Mouse (Mus musculus) urinary bladder, postnatal 10 days (tissue): Measurements from ENCODE around the gene Sparcl1.

Experiments used
- DNase-seq: peaks from one replicate; pipeline ENCODE4 v3.0.0; 2022; ENCODE audit warnings: low spot score

Gene Sparcl1

GRCm38 (mm10) chr5:104061936-104062772 lies 51.4 kb downstream of the Sparcl1 start:
- DNase-seq, result no peak

DNA sequence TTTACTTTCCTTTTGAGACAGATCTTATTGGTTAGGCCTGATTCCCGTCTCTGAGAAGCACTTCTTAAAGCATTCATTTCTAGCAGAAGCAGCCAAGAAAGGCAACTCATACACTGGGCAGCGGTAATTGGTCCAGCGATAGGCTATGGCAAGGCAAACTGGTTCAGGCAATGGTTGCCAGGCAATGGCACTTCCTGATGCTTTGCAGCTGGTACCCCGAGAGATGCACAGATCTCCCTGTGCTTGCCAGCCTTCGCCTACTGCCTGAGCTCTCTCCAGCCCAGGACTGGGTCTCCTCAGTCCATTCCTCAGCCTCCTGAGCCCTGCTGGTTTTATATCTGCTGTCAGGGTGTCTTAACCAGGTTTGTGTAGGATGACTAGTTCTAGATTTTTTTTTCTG lies 53.1 kb downstream of the Sparcl1 start:
- DNase-seq, result no peak

- DNase-seq, result no peak
Observed at GRCm38 (mm10) chr5:104059628-104060027, 53.9 kb downstream of the Sparcl1 start.

DNA sequence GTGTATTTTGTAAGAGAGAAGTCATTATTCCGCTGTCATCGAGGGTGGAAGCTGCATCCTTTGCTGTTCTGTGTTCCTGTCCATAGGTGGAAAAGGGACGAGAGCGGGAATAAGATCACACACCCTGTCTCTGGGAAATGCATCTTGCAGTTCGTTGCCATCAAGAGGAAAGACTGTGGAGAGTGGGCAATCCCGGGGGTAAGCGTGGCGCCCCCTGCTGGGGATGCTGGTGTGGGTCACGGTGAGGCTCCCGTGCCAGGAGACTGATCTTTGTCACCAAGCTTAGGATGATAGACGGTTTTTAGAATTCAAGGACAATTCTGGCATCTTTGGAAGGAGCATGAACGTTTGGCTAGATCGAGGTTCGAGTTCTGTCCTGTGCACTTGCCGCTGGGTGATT lies 55.5 kb downstream of the Sparcl1 start:
- DNase-seq, result no peak

DNA sequence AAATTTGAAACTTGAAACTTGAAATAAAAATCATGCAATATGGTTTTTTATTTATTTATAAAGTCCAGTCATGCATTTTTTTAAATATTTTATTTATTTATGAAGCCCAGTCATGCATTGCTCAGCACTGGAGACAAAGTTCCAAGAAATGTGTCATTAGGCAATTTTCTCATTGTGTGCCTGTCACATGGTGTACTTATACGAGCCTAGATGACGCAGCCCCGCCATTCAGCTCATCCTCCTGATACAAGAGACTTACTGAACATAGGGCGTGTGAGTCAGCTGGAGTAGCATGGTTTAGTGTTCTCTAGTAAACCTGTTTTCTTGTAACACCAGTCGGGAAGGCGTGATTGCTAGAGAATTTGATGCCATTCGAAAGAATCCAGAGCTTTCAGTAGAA lies 57.2 kb downstream of the Sparcl1 start:
- DNase-seq, result no peak

DNA sequence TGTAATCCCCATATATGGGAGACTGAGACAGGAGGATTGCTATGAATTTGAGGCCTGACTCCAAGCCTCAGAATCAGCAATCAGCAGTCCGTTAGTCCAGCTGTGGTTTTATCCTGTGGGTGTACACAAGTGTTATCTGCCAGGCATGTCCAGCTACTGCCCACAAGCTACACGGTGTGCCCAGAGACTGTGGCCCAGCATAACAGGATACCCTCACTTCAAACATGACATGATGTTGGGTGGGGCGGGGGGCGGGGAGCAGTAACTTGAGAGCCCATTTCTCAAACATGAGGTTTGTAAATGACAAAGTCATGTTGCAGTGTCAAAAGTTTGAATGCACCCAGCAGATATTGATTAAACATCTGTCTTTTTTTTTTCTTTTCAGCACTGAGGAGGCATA lies 57.7 kb downstream of the Sparcl1 start:
- no peak for DNase-seq

DNA sequence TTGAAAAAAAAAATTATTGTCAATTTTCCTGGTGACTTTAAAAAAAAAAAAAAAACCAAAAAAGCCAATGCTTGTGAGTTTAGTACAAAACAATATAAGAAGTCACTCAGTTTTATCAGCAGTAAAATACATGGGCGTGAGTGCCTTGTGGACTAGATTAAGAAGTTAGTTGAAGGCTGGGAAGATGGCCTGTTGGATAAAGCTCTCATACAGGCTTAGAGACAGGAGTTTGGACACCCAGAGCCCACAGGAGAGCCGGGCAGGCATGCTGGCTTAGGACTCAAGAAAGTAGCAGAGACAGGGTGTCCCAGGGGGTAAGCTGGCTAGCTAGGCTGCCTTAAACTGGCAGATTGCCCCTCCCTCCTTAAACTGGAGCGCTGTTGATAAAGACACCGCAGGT lies 58.6 kb downstream of the Sparcl1 start:
- no peak for DNase-seq

DNA sequence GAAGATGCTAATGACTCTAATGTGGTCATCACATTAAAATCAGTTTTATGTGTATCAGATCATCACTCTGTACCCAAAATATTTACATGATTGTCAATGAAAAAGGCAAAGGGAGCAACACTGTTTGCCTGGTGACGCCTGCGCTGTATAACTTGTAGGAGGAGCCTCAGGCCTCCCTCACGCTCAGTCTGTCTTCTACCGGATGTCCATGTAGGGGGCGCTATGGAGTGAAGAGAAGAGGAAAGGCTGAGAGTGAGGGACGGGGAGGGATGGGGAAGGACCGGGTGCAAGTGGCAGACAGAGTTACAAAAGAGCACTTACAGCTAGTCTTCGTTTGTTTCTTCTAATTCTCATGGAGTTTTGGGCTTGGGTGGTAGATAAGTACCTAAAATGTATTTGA lies 60.6 kb downstream of the Sparcl1 start:
- no peak for DNase-seq

- no peak for DNase-seq
Observed at GRCm38 (mm10) chr5:104048139-104048538, 65.4 kb downstream of the Sparcl1 start.

GRCm38 (mm10) chr5:104047200-104048105 lies 66.1 kb downstream of the Sparcl1 start:
- no peak for DNase-seq

GRCm38 (mm10) chr5:104046256-104047199 lies 67.0 kb downstream of the Sparcl1 start, which contains the start of gene Nudt9:
Nudt9 (plus strand) TSS chr5:104046306.
- DNase-seq, result peak; percentile 91

DNA sequence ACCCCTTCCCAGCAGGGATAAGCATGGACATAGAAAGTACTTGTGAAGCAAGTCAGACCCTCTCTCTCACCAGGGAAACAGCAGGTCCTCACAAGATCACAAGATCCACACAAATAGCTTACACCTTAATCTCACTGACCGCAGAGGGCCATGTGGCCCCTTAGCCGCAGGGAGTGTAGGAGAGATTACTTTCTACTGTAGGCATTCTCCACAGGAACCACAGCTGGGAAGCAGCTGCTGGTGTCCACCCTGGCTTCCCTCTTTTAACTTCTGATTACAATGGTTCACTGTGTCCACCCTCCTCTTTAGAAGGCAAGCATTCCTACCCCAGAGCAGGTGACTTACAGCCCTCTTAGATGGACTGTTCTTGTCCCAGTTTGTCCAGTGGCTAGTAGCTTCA lies 69.8 kb downstream of the Sparcl1 start:
- DNase-seq, result no peak

DNA sequence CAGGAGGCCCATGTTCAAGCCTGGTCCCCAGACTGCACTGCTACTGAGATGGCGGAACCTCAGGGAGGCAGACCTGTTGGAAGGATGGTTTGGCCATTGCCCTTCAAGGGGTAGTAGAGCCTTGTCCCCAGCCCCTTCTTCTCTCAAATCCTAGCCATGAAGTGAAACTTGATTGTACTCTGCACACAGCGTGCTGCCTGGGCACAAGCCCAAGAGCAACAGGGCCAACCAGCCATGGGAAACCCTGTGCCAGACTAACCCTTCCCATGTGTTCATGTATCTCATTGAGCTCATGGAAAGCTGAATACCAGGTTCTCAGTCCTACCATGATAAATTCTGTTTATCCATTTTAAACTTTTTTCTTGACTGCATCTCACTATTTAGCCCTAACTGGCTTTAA lies 70.6 kb downstream of the Sparcl1 start:
- no peak for DNase-seq

DNA sequence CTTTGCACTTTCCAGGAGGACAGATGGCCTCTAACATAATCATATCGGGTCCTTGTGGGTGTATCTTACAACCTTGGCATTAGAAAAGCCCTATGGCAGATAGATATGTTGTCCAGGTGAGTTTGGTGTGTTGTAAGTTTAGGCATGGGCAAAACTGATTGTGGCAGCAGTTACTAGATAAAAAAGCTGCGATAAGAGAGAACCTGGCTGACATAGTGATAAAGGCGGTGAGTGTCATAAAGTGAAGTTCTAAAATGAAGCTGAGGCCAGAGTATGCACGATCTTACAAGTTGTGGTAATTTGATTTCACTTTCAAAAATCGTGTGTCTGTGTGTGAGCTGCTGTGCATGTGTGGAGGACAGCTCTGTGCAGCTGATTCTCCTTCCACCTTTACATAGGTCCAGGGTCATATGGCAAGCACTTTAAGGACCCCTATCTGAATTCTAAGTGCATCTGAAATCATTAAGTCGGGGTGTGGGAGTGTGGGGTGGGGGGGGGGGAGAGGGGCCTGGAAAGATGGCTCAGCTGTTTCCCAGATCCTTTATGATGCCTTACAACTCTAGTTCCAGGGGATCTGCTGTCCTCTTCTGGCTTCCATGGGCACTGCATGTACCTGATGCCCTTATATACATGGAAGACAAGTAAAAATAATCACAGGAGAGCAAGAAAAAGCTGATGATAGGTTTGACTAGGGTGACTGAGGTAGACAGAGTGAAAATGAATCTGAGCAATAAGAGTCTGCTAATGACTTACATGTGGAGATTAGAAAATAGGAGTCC lies 74.2 kb downstream of the Sparcl1 start:
- DNase-seq, result no peak

- no peak for DNase-seq
Observed at GRCm38 (mm10) chr5:104036686-104037085, 76.8 kb downstream of the Sparcl1 start.

- DNase-seq, result no peak
Observed at GRCm38 (mm10) chr5:104035824-104036223, 77.7 kb downstream of the Sparcl1 start.

DNA sequence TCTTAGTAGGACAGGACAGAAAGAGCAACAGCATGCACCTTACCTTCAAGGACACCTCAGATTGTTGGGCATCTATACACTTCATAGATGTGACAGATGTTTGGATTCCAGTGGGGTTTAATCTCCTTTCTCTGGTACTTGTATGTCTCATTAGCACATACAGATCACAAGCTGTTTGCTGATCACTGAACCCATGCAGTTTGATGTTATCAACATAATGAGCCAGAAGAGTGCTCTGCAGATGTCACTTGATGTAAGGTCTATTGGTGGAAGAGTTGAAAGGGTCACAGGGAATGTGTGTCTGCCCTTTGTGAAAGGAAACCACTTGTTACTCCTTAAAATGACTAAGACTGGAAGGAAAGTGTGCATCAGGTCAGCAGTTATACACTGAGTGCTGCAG lies 78.5 kb downstream of the Sparcl1 start:
- DNase-seq, result no peak

DNA sequence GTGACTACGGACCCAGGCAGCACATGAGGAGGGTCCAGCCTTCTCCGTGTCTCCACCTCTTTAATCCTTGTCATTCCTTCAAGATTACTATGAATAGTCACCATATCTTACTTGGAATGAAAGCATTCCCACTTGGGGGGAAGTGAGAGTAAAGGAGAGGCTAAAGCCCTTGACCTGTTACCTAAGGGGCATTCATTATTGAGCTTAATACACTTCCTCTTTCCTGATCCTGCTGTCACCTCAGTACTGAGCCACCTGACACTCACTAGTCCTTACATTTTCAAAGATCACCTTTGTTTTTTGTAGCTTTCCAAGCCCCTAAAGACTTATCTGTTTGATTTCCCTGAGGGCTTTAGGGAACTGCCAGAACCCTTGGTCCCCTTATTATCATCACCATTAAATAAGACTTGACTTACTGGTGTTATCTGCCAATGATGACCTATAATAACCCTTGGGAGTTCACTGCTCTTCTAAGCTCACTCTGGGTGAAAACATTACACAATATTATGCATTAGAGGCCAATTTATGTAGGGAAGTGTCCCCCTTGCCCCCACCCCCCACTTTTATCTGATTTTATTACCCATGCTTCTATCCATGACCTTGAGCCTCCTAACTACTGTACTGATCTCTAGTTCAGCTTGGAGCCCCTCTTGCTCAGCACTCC lies 81.0 kb downstream of the Sparcl1 start:
- no peak for DNase-seq
